Mouse (Mus musculus) ES-Bruce4 (cell line): ENCODE measurements at regions not wholly inside any gene's neighbourhood (a gene's known extent, or its start where the extent isn't known, plus 50 kb on each side); places are given as distances from the start of the nearest gene placed in this dataset.

ENCODE experiments used
- H3K27ac ChIP-seq: 2 replicates; pipeline ENCODE4 v1.5.1; 2012; ENCODE audit warnings: low read length, inconsistent platforms; ENCODE audit not compliant: insufficient read depth
- H3K27me3 ChIP-seq: 2 replicates; pipeline ENCODE4 v1.6.1; 2012; ENCODE audit warnings: mild to moderate bottlenecking, low read length, inconsistent platforms; ENCODE audit not compliant: control insufficient read depth, poor library complexity, insufficient read depth, severe bottlenecking
- H3K36me3 ChIP-seq: 2 replicates; pipeline ENCODE4 v1.6.1; 2012; ENCODE audit warnings: inconsistent platforms, mild to moderate bottlenecking, low read length, moderate library complexity; ENCODE audit not compliant: control insufficient read depth, poor library complexity, insufficient read depth, severe bottlenecking
- H3K4me1 ChIP-seq: one replicate; pipeline ENCODE4 v1.8.1; 2011; ENCODE audit warnings: low read length; ENCODE audit not compliant: control insufficient read depth, insufficient read depth
- H3K4me3 ChIP-seq: 2 replicates; pipeline ENCODE4 v1.5.1; 2011; ENCODE audit warnings: low read depth, mild to moderate bottlenecking, low read length
- H3K9ac ChIP-seq: 2 replicates; pipeline ENCODE4 v1.6.1; 2012; ENCODE audit warnings: low read depth, mild to moderate bottlenecking, inconsistent platforms; ENCODE audit not compliant: poor library complexity, severe bottlenecking
- H3K9me3 ChIP-seq: replicated peaks from 2 replicates; pipeline ENCODE4 v1.6.1; 2012; ENCODE audit warnings: mild to moderate bottlenecking, low read length, inconsistent platforms; ENCODE audit not compliant: control insufficient read depth, poor library complexity, insufficient read depth, severe bottlenecking
- CTCF ChIP-seq: IDR thresholded peaks from one replicate; pipeline ENCODE4 v1.8.1; 2011; ENCODE audit warnings: low read depth, low read length
- EP300 ChIP-seq: IDR thresholded peaks from 2 replicates; pipeline ENCODE4 v1.6.1; 2011; ENCODE audit warnings: low read depth, low read length; ENCODE audit not compliant: insufficient read depth
- POLR2A ChIP-seq: IDR thresholded peaks from one replicate; pipeline ENCODE4 v1.8.1; 2011; ENCODE audit warnings: low read length; ENCODE audit not compliant: insufficient read depth

- Histone ChIP-seq H3K4me3 (no peak overlapping the region), H3K4me1 (no peaks in the 10 kb centered on the region), H3K9me3 (no peaks in the 10 kb centered on the region), H3K27ac (no peak overlapping the region), H3K9ac (no peak overlapping the region), H3K27me3 (no peaks in the 10 kb centered on the region), H3K36me3 (no peaks in the 10 kb centered on the region)
- TF ChIP-seq EP300 (no peak), CTCF (no peak), POLR2A (no peak)
Measured at GRCm38 (mm10) chr14:99632444-99632843, 334.0 kb downstream of the Klf5 start.

- H3K36me3 ChIP-seq = no peaks in the 10 kb centered on the region
- no peak overlapping the region for H3K4me3 ChIP-seq
- no peak for TF ChIP-seq EP300
- no peak for TF ChIP-seq POLR2A
- H3K27me3 ChIP-seq = no peaks in the 10 kb centered on the region
- H3K27ac ChIP-seq = no peak overlapping the region
- no peaks in the 10 kb centered on the region for H3K9me3 ChIP-seq
- no peaks in the 10 kb centered on the region for H3K4me1 ChIP-seq
- no peak overlapping the region for H3K9ac ChIP-seq
Measured at GRCm38 (mm10) chr14:99635556-99636150, 337.2 kb downstream of the Klf5 start.

GRCm38 (mm10) chr14:99641475-99642453 is 343.3 kb downstream of the Klf5 start:
- Histone ChIP-seq H3K4me1 (no peaks in the 10 kb centered on the region), H3K27ac (no peak overlapping the region), H3K36me3 (no peaks in the 10 kb centered on the region), H3K9me3 (no peaks in the 10 kb centered on the region), H3K9ac (no peak overlapping the region), H3K4me3 (no peak overlapping the region), H3K27me3 (no peaks in the 10 kb centered on the region)
- no peak for TF ChIP-seq EP300
- TF ChIP-seq POLR2A = no peak
- TF ChIP-seq CTCF = no peak

GRCm38 (mm10) chr14:99646323-99646722 is 347.8 kb downstream of the Klf5 start:
- H3K36me3 ChIP-seq = no peaks in the 10 kb centered on the region

GRCm38 (mm10) chr14:99674399-99674798 is 375.9 kb downstream of the Klf5 start:
- H3K4me1 ChIP-seq = no peaks in the 10 kb centered on the region
- no peak overlapping the region for H3K9ac ChIP-seq
- peaks cover 2% of the 10 kb centered on the region; the same call in 1 of the 2 replicates for H3K27me3 ChIP-seq
- H3K9me3 ChIP-seq = no peaks in the 10 kb centered on the region
- no peak overlapping the region for H3K4me3 ChIP-seq
- no peak for TF ChIP-seq CTCF
- TF ChIP-seq EP300 = no peak
- TF ChIP-seq POLR2A = no peak
- H3K27ac ChIP-seq = no peak overlapping the region
- H3K36me3 ChIP-seq = no peaks in the 10 kb centered on the region

More at GRCm38 (mm10) chr14:99646323-99646722, 347.8 kb downstream of the Klf5 start:
- H3K4me1 ChIP-seq = no peaks in the 10 kb centered on the region
- H3K27me3 ChIP-seq = no peaks in the 10 kb centered on the region
- H3K9ac ChIP-seq = no peak overlapping the region
- no peak overlapping the region for H3K4me3 ChIP-seq
- TF ChIP-seq CTCF (no peak), POLR2A (no peak), EP300 (no peak)
- no peaks in the 10 kb centered on the region for H3K9me3 ChIP-seq
- H3K27ac ChIP-seq = no peak overlapping the region
